Mouse (Mus musculus) forebrain, embryonic 15.5 days (tissue): ENCODE measurements around the gene Ddit4. TPM values are rescaled to one million over a fixed set of nuclear protein-coding genes. Genes with fewer than 3 reads are reported as not detected.

Experiments
- ATAC-seq: fragments of 200-750 bp; cut with Nextera tagmentation; replicated peaks from 2 replicates; pipeline ENCODE4 v1.8.0; 2017; ENCODE audit warnings: mild to moderate bottlenecking, moderate TSS enrichment, moderate library complexity
- H3K27ac ChIP-seq: fragments of 300-500 bp; sonication (generic); replicated peaks from 2 replicates; pipeline ENCODE4 v1.5.1; 2015; ENCODE audit warnings: mild to moderate bottlenecking, inconsistent platforms
- H3K27me3 ChIP-seq: fragments of 300-500 bp; sonication (generic); 2 replicates; pipeline ENCODE4 v1.6.1; 2015; ENCODE audit warnings: inconsistent platforms
- H3K36me3 ChIP-seq: fragments of 300-500 bp; sonication (generic); 2 replicates; pipeline ENCODE4 v1.6.1; 2015; ENCODE audit warnings: mild to moderate bottlenecking, inconsistent platforms
- H3K4me1 ChIP-seq: fragments of 300-500 bp; sonication (generic); 2 replicates; pipeline ENCODE4 v1.6.1; 2015; ENCODE audit warnings: inconsistent platforms
- H3K4me2 ChIP-seq: fragments of 300-500 bp; sonication (generic); replicated peaks from 2 replicates; pipeline ENCODE4 v1.6.1; 2015; ENCODE audit warnings: mild to moderate bottlenecking, inconsistent platforms
- H3K4me3 ChIP-seq: fragments of 300-500 bp; sonication (generic); 2 replicates; pipeline ENCODE4 v1.5.1; 2015; ENCODE audit warnings: mild to moderate bottlenecking, inconsistent platforms
- H3K9ac ChIP-seq: fragments of 300-500 bp; sonication (generic); replicated peaks from 2 replicates; pipeline ENCODE4 v1.6.1; 2015; ENCODE audit warnings: mild to moderate bottlenecking, inconsistent platforms
- H3K9me3 ChIP-seq: fragments of 300-500 bp; sonication (generic); 2 replicates; pipeline ENCODE4 v1.6.1; 2016; ENCODE audit warnings: inconsistent platforms
- WGBS: fragments of 180-500 bp; shearing (Covaris S2); methylation state at CpG from one replicate; pipeline ENCODE4 v1.1.7; 2015; ENCODE audit warnings: mixed read lengths; 5-methylcytosine and 5-hydroxymethylcytosine counted together
- polyA plus RNA-seq: library from polyadenylated mRNA; unstranded; fragments of >200 nt; fragmentation: Nextera tagmentation; extraction: Ambion mirVana; gene quantifications from 2 replicates; pipeline ENCODE4 v1.2.1, GENCODE M21; 2015

Gene Ddit4
- polyA plus RNA-seq, 1 experiment from 2014 or later = 90.0 TPM

- Histone ChIP-seq H3K9me3 (no peaks in the 10 kb centered on the region), H3K36me3 (no peaks in the 10 kb centered on the region), H3K27ac (peak overlapping the region; percentile 93), H3K9ac (peak overlapping the region; percentile 90), H3K4me2 (peak overlapping the region; percentile 79), H3K4me3 (peak overlapping the region; percentile 61), H3K27me3 (no peaks in the 10 kb centered on the region), H3K4me1 (peaks cover 36% of the 10 kb centered on the region)
- ATAC-seq = peak; percentile 70
- 2% methylated on average over 25 of the region's 25 CpGs for WGBS
These were observed 18.3 kb upstream of the Ddit4 start for GRCm38 (mm10) chr10:59969821-59970449.

DNA sequence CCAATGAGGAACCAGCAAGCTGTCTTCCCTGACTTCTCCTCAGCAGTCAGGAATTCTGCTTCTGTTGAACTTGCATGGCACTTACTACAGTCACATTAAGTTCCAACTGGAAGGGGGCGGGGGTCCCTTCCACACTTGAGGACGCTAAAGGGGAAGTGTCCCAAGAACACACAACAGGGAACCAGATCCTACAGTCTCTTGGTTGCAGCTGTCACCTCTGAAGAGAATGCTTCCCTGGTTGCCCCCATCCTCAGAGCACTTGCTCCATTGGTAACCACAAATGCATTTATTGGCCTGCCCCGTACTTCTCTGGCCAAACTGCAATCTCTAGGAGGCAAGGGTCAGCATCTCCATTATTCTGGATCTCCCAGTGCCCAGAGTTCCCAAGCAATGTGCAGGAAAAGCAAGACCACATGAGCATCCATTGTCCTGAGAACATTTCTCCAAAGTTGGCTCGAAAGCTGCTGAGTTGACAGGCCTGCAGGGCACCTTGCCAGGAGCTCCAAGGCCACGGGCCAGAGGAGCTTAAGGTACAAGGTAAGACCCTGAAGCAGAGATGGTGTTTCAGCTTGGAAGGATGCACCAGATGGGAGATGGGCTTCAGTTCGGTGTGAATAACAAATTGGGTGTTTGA is 15.8 kb upstream of the Ddit4 start:
- ATAC-seq = no peak
- Histone ChIP-seq H3K4me1 (peaks cover 31% of the 10 kb centered on the region), H3K9me3 (no peaks in the 10 kb centered on the region), H3K36me3 (no peaks in the 10 kb centered on the region), H3K4me2 (no peak overlapping the region), H3K27me3 (no peaks in the 10 kb centered on the region), H3K4me3 (no peak overlapping the region), H3K9ac (no peak overlapping the region), H3K27ac (no peak overlapping the region)
- 79% methylated on average over 6 of the region's 6 CpGs for WGBS

- Histone ChIP-seq H3K27me3 (no peaks in the 10 kb centered on the region), H3K9ac (no peak overlapping the region), H3K4me3 (no peak overlapping the region), H3K27ac (no peak overlapping the region), H3K4me2 (no peak overlapping the region), H3K4me1 (peaks cover 31% of the 10 kb centered on the region), H3K36me3 (no peaks in the 10 kb centered on the region), H3K9me3 (no peaks in the 10 kb centered on the region)
- 92% methylated on average over 6 of the region's 6 CpGs for WGBS
- no peak for ATAC-seq
These were observed 15.1 kb upstream of the Ddit4 start for GRCm38 (mm10) chr10:59966743-59967142.

DNA sequence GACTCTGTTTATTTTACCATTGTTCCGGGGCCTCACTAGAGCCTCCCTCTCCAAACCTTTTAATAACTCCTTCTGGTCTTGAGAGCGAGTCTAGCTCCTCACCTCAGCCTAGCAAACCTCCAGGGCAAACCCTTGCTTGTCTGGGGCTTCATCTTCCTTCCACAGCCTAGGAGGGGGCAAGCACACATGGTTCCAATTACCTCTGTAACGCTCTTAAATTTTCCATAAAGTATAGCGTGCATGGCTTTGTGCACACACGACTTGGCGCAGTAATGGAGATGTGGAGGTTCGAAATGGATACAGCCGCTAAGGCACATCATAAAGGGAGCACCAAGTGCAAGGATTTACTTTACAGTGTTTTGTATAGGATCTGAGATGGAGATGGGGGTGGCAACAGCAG is 14.2 kb upstream of the Ddit4 start:
- H3K36me3 ChIP-seq = no peaks in the 10 kb centered on the region
- no peaks in the 10 kb centered on the region for H3K9me3 ChIP-seq
- no peak overlapping the region for H3K4me2 ChIP-seq
- 84% methylated on average over 8 of the region's 8 CpGs for WGBS
- H3K27me3 ChIP-seq = no peaks in the 10 kb centered on the region
- no peak for ATAC-seq
- H3K4me1 ChIP-seq = peaks cover 30% of the 10 kb centered on the region
- H3K27ac ChIP-seq = peak overlapping the region; percentile 53; the same call in 1 of the 2 replicates
- no peak overlapping the region for H3K9ac ChIP-seq
- H3K4me3 ChIP-seq = no peak overlapping the region

DNA sequence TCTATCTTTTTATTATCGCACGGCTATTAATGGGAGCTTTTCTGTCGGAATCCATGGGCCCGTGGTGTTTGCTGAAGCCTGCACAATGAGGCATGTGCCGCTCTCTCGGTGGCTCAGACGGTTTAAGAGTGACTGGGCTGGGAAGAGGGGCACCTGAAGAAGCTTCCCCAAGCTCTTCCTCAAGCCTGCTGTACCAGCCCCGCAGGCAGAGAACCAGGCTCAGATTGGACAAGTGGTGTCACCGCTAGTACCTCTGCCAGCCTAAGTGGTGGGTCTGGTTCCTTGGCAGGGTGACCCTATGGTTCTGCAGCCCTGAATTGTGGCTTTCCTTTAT is 13.7 kb upstream of the Ddit4 start:
- no peaks in the 10 kb centered on the region for H3K9me3 ChIP-seq
- no peak overlapping the region for H3K4me2 ChIP-seq
- ATAC-seq = no peak
- H3K9ac ChIP-seq = no peak overlapping the region
- no peaks in the 10 kb centered on the region for H3K27me3 ChIP-seq
- WGBS = 27% methylated on average over 9 of the region's 9 CpGs
- H3K4me1 ChIP-seq = peaks cover 25% of the 10 kb centered on the region
- H3K27ac ChIP-seq = peak overlapping the region; percentile 53; the same call in 1 of the 2 replicates
- no peaks in the 10 kb centered on the region for H3K36me3 ChIP-seq
- H3K4me3 ChIP-seq = no peak overlapping the region

DNA sequence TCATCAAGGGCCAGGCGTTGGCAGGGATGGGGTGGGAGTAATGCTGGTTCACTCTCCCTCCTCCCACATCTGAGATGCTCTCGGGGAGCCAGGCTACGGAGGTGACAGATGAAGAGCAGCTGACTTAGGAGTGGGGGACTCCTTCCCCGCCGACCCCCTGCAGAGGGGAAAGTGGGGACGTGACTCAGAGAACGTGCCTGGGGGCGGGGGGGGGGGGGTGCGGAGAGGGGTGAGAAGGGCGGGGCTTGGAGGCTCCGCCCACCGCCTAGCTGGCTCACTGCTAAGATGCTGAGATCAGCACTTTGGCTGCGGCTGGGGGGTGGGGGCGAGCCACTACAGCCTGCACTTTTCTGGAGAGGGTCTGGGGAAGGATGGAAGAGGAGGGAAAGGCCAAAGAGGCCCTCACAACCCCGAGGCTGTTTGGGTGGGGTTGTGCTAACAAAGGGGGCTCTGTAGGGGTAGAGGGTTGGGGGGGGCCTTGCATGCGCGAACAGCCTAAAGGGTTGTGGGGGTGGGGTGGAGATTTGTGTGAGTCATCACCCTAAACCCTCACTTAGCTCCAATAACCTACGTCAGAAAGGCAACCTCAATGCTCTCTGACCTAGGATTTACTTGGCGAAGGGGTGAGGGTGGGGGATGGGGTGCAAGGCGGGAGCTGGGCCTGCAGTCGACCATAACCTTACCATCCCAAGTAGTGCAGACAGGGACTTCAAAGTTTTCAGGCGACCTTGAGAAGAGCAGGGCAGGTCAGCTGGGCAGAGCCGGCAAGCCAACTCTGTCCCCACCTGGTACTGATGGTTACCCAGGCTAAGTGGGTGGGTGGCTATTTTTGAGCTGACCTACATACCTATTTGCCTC is 13.1 kb upstream of the Ddit4 start:
- H3K27me3 ChIP-seq = no peaks in the 10 kb centered on the region
- peaks cover 20% of the 10 kb centered on the region for H3K4me1 ChIP-seq
- H3K36me3 ChIP-seq = no peaks in the 10 kb centered on the region
- peak overlapping the region; percentile 38 for H3K4me2 ChIP-seq
- H3K9me3 ChIP-seq = no peaks in the 10 kb centered on the region
- peak overlapping the region; percentile 13 for H3K4me3 ChIP-seq
- 0 out of 2 replicates have a peak overlapping the region, but pooled peaks have one; percentile 9 for H3K9ac ChIP-seq
- peak; percentile 72 for ATAC-seq
- H3K27ac ChIP-seq = peak overlapping the region; percentile 74
- WGBS = 4% methylated on average over 23 of the region's 23 CpGs

GRCm38 (mm10) chr10:59963609-59964008 is 12.0 kb upstream of the Ddit4 start:
- Histone ChIP-seq H3K9me3 (no peaks in the 10 kb centered on the region), H3K36me3 (no peaks in the 10 kb centered on the region), H3K9ac (no peak overlapping the region), H3K4me3 (no peak overlapping the region), H3K4me1 (peaks cover 28% of the 10 kb centered on the region), H3K4me2 (no peak overlapping the region), H3K27me3 (no peaks in the 10 kb centered on the region), H3K27ac (peak overlapping the region; percentile 74)
- no peak for ATAC-seq
- WGBS = 60% methylated on average over 2 of the region's 2 CpGs

- 64% methylated on average over 11 of the region's 12 CpGs for WGBS
- H3K4me2 ChIP-seq = no peak overlapping the region
- H3K9me3 ChIP-seq = no peaks in the 10 kb centered on the region
- H3K4me3 ChIP-seq = no peak overlapping the region
- H3K9ac ChIP-seq = no peak overlapping the region
- H3K27ac ChIP-seq = peak overlapping the region; percentile 92
- H3K36me3 ChIP-seq = no peaks in the 10 kb centered on the region
- ATAC-seq = no peak
- H3K27me3 ChIP-seq = no peaks in the 10 kb centered on the region
- peaks cover 36% of the 10 kb centered on the region for H3K4me1 ChIP-seq
These were observed 7.9 kb upstream of the Ddit4 start for GRCm38 (mm10) chr10:59959517-59959916.

DNA sequence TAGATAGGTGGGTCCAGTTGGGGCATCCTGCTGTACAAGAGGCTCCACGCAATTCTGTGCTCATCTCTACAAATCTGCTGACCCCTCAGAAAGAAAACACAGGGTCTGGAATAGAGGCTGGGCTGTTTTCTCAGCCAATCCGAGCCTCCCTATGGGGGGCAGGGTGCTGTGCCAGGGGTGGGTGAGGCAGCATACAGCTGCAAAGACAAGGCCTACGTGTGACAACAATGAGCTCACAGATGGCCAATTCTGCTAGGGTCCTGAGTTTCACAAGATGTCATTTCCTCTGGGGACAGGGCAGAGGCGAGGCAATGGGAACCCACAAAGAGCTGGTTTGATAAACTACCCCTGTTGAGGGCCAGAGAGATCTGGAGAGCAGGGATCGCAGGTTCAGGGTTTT is 6.8 kb upstream of the Ddit4 start:
- ATAC-seq = peak; percentile 59
- peak overlapping the region; percentile 37; the same call in 1 of the 2 replicates for H3K9ac ChIP-seq
- peaks cover 37% of the 10 kb centered on the region for H3K4me1 ChIP-seq
- H3K27me3 ChIP-seq = no peaks in the 10 kb centered on the region
- peak overlapping the region; percentile 92 for H3K27ac ChIP-seq
- WGBS = 10% methylated on average over 5 of the region's 5 CpGs
- H3K9me3 ChIP-seq = no peaks in the 10 kb centered on the region
- no peaks in the 10 kb centered on the region for H3K36me3 ChIP-seq
- H3K4me2 ChIP-seq = peak overlapping the region; percentile 31
- H3K4me3 ChIP-seq = no peak overlapping the region

DNA sequence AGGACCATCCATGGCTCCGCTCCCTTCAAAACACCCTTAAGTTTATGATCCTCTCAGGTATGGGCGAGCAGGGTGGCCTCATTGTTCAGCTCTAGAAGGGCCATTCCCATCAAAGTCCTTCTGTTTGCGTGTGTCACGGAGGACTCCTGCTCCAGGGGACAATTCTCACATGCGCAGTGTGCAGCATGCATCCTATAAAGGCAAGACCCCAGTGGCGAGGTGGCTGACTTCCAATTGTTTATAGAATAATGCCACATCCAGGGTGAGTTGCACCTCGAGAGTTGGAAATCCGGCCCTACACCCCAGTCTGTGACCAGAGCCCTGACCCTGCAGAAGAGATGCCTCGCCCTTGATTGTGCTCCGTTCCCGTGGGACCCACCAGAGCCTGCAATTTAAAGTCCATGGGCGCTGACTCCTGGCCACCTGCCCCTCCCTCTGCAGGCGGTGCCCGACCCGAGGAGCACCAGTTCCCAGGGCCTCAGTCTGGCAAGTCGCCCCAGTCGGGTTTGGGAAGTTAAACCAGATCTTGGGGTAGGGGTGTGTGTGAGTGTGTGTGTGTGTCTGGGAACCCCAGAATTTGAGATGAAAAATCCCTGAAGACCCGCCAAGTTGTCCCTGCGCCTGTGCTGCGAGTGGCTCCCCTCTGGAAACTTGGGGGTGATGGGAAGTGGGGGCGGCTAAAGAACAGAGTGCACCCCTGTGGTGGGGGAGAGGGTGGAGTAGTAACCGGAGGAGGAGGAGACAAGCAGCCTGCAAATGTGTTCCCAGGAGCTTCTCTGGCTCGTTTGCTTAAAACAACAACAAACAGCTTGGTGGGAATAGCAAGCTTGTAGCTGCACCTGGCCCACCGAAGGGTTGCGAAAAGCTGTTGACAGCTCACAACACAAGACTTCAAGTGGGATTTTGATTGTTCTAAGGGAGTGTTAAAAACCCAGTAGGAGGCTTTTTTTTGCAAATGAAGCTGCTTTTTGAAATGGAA is 5.8 kb upstream of the Ddit4 start:
- peak overlapping the region; percentile 92 for H3K27ac ChIP-seq
- peak overlapping the region; percentile 37 for H3K9ac ChIP-seq
- 10% methylated on average over 25 of the region's 25 CpGs for WGBS
- H3K27me3 ChIP-seq = no peaks in the 10 kb centered on the region
- H3K4me2 ChIP-seq = peak overlapping the region; percentile 31
- ATAC-seq = peak; percentile 68
- no peaks in the 10 kb centered on the region for H3K36me3 ChIP-seq
- H3K4me1 ChIP-seq = peaks cover 44% of the 10 kb centered on the region
- peak overlapping the region; percentile 15 for H3K4me3 ChIP-seq
- no peaks in the 10 kb centered on the region for H3K9me3 ChIP-seq

DNA sequence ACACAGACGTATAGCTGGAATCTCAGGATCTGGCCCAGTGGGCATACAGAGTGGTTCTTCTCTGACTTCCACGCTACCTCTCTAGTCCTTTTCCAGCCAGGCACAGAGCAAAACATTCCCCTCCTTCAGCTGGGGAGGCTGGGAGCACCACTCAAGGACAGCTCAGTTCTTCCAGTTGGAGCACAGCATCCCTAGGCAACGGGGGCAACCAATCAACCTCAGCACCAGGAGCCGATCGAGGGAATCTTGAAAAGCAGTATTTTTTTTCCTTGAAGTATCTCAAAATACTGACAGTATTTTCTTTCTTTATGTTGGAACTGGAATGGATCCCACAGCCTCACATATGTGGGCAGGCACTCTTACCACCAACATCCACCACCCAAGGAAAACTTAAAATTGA is 5.0 kb upstream of the Ddit4 start:
- Histone ChIP-seq H3K9me3 (no peaks in the 10 kb centered on the region), H3K4me1 (peaks cover 44% of the 10 kb centered on the region), H3K27ac (peak overlapping the region; percentile 92), H3K4me2 (no peak overlapping the region), H3K27me3 (no peaks in the 10 kb centered on the region), H3K36me3 (no peaks in the 10 kb centered on the region), H3K4me3 (no peak overlapping the region), H3K9ac (no peak overlapping the region)
- WGBS = 56% methylated on average over 5 of the region's 5 CpGs
- no peak for ATAC-seq
